Mouse (Mus musculus): ENCODE measurements around the gene B230118H07Rik. TPM values are rescaled to one million over a fixed set of nuclear protein-coding genes. Genes with fewer than 3 reads are reported as not detected.

Gene B230118H07Rik
- polyA plus RNA-seq, 1 experiment = 51.8 TPM

DNA sequence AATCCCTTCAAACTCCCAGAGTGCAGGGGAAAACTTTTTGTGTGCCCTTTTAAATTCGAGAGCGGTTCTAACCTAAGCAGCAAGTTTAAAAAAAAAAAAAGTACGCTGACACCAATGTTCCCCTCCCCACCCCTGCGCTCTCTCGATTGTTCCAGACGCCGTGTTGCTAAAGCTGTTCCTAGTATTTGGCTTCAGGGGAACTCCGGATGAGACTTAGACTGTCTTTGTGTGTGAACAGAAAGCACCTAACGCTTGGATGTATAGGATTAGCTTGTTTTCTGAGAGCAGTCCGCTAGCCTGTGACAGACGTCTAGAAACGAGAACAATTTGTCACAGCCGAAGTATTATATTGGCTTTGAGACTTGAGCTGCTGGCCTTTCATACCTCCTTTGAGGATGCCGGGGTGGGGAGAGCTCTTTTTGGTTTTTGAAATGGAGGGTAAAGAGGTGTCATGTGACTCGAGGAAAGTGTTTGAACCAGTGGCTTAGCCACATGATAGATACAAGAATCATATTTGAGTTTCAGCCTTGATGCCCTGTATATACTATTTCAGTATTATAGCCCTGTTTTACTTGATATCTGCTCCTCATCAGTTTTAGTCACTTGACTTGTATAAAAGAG, 29.9 kb upstream of the B230118H07Rik start:
- no peak overlapping the region for H3K27ac ChIP-seq (ENCODE audit: control insufficient read depth, insufficient read depth, low read depth, low read length)
- no peaks in the 10 kb centered on the region for H3K27me3 ChIP-seq (ENCODE audit: control insufficient read depth, insufficient read depth, low read length)
- no peak overlapping the region; the same call in 1 of the 2 replicates for H3K4me3 ChIP-seq (ENCODE audit: control insufficient read depth, low read depth, low read length)
- H3K4me1 ChIP-seq (ENCODE audit: control insufficient read depth, insufficient read depth, low read length) = peaks cover 5% of the 10 kb centered on the region
- H3K36me3 ChIP-seq (ENCODE audit: control insufficient read depth, insufficient read depth, low read length) = no peaks in the 10 kb centered on the region
- no peak for TF ChIP-seq CTCF (IDR thresholded peaks at IDR 0.05; ENCODE audit: control insufficient read depth, insufficient read depth, insufficient replicate concordance, low read depth, low read length)
- TF ChIP-seq POLR2A (IDR thresholded peaks at IDR 0.05; ENCODE audit: control insufficient read depth, low read depth, low read length) = no peak

DNA sequence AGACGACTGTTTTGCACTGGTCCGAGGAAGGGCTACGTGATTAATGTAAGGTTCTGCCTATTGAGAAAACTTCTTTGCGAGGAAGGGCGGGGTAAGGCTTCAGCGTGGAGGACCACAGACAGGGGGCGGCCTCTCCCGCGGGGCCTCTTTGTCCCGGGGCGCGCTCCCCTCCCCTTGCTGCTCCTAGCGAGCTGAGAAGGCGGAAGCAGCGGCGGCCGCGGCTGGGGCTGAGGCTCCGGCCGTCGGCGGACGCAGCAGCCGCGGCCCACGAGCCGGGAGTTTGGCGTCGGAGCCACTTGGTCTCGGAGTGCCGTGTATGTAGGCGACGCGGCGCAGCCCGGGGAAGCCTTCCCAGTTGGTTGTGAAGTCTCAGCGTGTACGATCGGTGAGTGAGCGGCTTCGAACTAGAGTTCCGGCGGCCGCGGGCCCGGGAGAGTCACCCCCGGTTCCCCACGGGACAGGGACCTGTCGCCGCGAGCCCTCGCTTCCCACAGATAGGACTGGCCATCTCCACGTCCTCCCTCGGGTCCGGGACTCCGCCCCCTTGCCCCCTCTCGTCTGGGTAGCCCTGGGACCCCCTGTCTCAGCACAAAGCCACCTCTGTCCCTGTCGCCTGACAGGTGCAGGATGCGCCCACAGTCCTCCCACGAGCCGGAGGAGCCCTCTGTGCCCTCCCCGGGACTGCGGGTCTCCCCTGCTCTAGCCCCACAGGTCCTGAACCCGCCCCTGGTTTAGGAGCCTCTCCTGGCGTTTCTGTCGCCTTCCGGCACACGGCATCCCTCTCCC, 29.1 kb upstream of the B230118H07Rik start, which contains the start of gene Traf6:
Gene Traf6, plus strand, starts transcription at position 194 of the 786 bp plus-strand sequence.
- Histone ChIP-seq H3K36me3 (ENCODE audit: control insufficient read depth, insufficient read depth, low read length) (no peaks in the 10 kb centered on the region), H3K27ac (ENCODE audit: control insufficient read depth, insufficient read depth, low read depth, low read length) (no peak within 1 kb of the TSS), H3K27me3 (ENCODE audit: control insufficient read depth, insufficient read depth, low read length) (no peaks in the 10 kb centered on the region), H3K4me3 (ENCODE audit: control insufficient read depth, low read depth, low read length) (peak within 1 kb of the TSS; percentile 82), H3K4me1 (ENCODE audit: control insufficient read depth, insufficient read depth, low read length) (peaks cover 5% of the 10 kb centered on the region)
- TF ChIP-seq CTCF (IDR thresholded peaks at IDR 0.05; ENCODE audit: control insufficient read depth, insufficient read depth, insufficient replicate concordance, low read depth, low read length) (peak; percentile 38; the same call in 1 of the 2 replicates), POLR2A (IDR thresholded peaks at IDR 0.05; ENCODE audit: control insufficient read depth, low read depth, low read length) (peak; percentile 35; the same call in 1 of the 2 replicates)

DNA sequence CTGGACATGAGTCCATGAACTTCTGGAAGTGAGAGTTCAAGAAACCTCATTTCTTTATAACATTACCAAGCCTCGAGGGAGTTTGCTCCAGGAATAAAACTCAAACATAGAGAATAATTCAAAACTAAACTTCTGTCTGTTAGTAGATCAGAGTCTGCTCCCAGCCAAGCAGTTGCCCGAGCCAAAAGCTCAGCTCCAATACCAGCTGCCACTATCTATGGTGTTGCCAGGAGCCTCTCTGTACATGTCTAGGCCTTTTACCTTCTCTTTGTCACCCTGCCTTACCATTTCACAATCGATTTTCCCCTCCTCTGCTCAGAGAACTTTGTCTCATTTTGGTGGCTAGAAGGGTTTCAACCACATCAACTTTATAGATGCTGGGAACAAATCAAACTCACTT, 24.2 kb upstream of the B230118H07Rik start:
- Histone ChIP-seq H3K4me1 (ENCODE audit: control insufficient read depth, insufficient read depth, low read length) (0 out of 2 replicates have a peak, but pooled peaks cover 3% of the 10 kb centered on the region), H3K27me3 (ENCODE audit: control insufficient read depth, insufficient read depth, low read length) (no peaks in the 10 kb centered on the region), H3K36me3 (ENCODE audit: control insufficient read depth, insufficient read depth, low read length) (no peaks in the 10 kb centered on the region), H3K27ac (ENCODE audit: control insufficient read depth, insufficient read depth, low read depth, low read length) (no peak overlapping the region), H3K4me3 (ENCODE audit: control insufficient read depth, low read depth, low read length) (no peak overlapping the region)
- no peak for TF ChIP-seq POLR2A (IDR thresholded peaks at IDR 0.05; ENCODE audit: control insufficient read depth, low read depth, low read length)
- TF ChIP-seq CTCF (IDR thresholded peaks at IDR 0.05; ENCODE audit: control insufficient read depth, insufficient read depth, insufficient replicate concordance, low read depth, low read length) = no peak

DNA sequence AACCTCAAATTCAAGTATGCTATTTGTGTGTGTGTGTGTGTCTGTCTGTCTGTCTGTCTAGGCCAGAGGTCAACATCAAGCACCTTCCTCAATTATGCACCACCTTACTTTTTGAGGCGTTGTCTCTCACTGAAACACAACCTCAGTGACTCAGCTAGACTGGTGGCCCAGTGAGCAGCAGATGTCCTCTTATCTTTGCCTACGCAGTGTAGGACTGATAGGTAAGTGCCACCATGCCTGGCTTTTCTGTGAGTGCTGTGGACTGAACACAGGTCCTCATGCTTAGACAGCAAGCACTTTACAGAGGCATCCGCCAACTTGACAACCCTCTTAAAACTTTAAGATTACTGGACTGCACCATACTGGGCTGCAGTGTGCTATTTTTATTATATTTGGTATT, 19.4 kb upstream of the B230118H07Rik start:
- no peak overlapping the region for H3K4me3 ChIP-seq (ENCODE audit: control insufficient read depth, low read depth, low read length)
- H3K27me3 ChIP-seq (ENCODE audit: control insufficient read depth, insufficient read depth, low read length) = no peaks in the 10 kb centered on the region
- TF ChIP-seq CTCF (IDR thresholded peaks at IDR 0.05; ENCODE audit: control insufficient read depth, insufficient read depth, insufficient replicate concordance, low read depth, low read length) (no peak), POLR2A (IDR thresholded peaks at IDR 0.05; ENCODE audit: control insufficient read depth, low read depth, low read length) (no peak)
- no peaks in the 10 kb centered on the region for H3K4me1 ChIP-seq (ENCODE audit: control insufficient read depth, insufficient read depth, low read length)
- no peaks in the 10 kb centered on the region for H3K36me3 ChIP-seq (ENCODE audit: control insufficient read depth, insufficient read depth, low read length)
- no peak overlapping the region for H3K27ac ChIP-seq (ENCODE audit: control insufficient read depth, insufficient read depth, low read depth, low read length)

DNA sequence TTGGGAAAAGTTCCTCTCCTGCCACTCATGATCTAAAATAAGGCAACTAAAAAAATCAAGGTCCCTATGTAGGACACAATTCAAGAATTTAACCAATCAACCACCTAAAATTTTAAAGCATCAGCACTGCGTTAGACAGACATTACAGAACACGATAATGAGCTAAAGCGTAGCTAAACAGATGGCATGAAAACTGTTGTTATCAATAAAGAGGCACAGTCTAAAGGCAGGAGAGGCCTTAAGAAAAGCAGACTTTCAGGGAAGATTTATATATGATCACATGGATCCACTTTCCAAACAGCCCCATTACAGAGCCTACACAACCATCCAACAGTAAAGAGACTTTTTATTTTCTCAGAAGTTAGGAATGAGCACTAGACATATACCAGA, 16.4 kb upstream of the B230118H07Rik start:
- no peak for TF ChIP-seq CTCF (IDR thresholded peaks at IDR 0.05; ENCODE audit: control insufficient read depth, insufficient read depth, insufficient replicate concordance, low read depth, low read length)
- no peak for TF ChIP-seq POLR2A (IDR thresholded peaks at IDR 0.05; ENCODE audit: control insufficient read depth, low read depth, low read length)
- no peak overlapping the region for H3K27ac ChIP-seq (ENCODE audit: control insufficient read depth, insufficient read depth, low read depth, low read length)
- no peaks in the 10 kb centered on the region for H3K36me3 ChIP-seq (ENCODE audit: control insufficient read depth, insufficient read depth, low read length)
- H3K27me3 ChIP-seq (ENCODE audit: control insufficient read depth, insufficient read depth, low read length) = no peaks in the 10 kb centered on the region
- no peaks in the 10 kb centered on the region for H3K4me1 ChIP-seq (ENCODE audit: control insufficient read depth, insufficient read depth, low read length)
- no peak overlapping the region for H3K4me3 ChIP-seq (ENCODE audit: control insufficient read depth, low read depth, low read length)

DNA sequence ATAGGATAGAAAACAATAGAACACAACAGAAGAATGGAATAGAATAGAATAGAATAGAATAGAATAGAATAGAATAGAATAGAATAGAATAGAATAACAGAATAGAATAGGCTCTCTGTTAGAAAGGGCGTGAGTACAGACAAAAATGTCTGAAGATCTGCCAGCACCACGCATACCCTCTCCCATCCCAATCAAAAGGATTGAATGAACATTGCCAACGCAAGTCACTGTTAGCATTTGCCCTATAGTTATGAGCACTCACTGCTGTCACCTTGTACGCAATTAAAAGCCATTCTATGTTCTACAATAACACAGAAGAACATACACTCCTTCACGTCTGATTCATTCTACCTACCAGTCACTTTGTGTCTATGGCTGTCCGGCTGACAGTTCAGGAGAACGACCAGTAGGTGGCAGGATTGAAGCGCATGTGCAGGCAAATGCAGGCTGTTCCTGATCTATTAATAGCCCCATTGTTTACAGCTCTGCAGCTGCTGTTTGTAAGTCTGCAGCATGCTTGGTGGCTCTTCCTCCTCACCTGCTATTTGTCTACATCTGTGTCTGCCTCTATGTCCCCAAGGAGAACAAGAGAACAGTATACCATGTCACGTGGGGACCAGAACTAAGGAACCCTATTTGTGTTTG, 15.8 kb upstream of the B230118H07Rik start:
- TF ChIP-seq POLR2A (IDR thresholded peaks at IDR 0.05; ENCODE audit: control insufficient read depth, low read depth, low read length) = no peak
- peak; percentile 84; the same call in 1 of the 2 replicates for TF ChIP-seq CTCF (IDR thresholded peaks at IDR 0.05; ENCODE audit: control insufficient read depth, insufficient read depth, insufficient replicate concordance, low read depth, low read length)
- Histone ChIP-seq H3K4me3 (ENCODE audit: control insufficient read depth, low read depth, low read length) (no peak overlapping the region), H3K27me3 (ENCODE audit: control insufficient read depth, insufficient read depth, low read length) (no peaks in the 10 kb centered on the region), H3K27ac (ENCODE audit: control insufficient read depth, insufficient read depth, low read depth, low read length) (no peak overlapping the region), H3K4me1 (ENCODE audit: control insufficient read depth, insufficient read depth, low read length) (no peaks in the 10 kb centered on the region), H3K36me3 (ENCODE audit: control insufficient read depth, insufficient read depth, low read length) (no peaks in the 10 kb centered on the region)

DNA sequence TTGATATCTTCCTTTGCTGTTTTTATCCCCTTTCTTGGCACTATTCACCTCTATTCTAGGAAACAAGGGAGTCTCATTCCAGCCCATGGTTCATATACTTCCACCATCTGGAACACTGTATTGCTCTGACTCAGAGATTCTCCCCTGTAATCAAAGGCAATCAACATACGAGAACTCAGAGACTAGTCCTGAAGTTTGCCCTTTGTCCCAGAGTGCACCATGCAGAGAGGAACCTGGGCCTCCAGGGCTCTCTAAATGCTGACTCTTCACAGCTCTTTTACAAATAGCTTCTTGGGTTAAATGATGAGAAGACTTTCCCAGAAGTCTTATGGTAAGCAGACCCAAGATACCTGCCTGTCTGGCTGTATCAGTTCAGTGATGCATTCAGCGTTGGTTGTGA, 11.2 kb upstream of the B230118H07Rik start:
- Histone ChIP-seq H3K27me3 (ENCODE audit: control insufficient read depth, insufficient read depth, low read length) (no peaks in the 10 kb centered on the region), H3K27ac (ENCODE audit: control insufficient read depth, insufficient read depth, low read depth, low read length) (no peak overlapping the region), H3K4me1 (ENCODE audit: control insufficient read depth, insufficient read depth, low read length) (no peaks in the 10 kb centered on the region), H3K4me3 (ENCODE audit: control insufficient read depth, low read depth, low read length) (no peak overlapping the region), H3K36me3 (ENCODE audit: control insufficient read depth, insufficient read depth, low read length) (no peaks in the 10 kb centered on the region)
- TF ChIP-seq CTCF (IDR thresholded peaks at IDR 0.05; ENCODE audit: control insufficient read depth, insufficient read depth, insufficient replicate concordance, low read depth, low read length) (no peak), POLR2A (IDR thresholded peaks at IDR 0.05; ENCODE audit: control insufficient read depth, low read depth, low read length) (no peak)

All from testis, adult 2 months (tissue).